ENCODE assay signal across 23 mouse cellular contexts in the genomic region with DNA sequence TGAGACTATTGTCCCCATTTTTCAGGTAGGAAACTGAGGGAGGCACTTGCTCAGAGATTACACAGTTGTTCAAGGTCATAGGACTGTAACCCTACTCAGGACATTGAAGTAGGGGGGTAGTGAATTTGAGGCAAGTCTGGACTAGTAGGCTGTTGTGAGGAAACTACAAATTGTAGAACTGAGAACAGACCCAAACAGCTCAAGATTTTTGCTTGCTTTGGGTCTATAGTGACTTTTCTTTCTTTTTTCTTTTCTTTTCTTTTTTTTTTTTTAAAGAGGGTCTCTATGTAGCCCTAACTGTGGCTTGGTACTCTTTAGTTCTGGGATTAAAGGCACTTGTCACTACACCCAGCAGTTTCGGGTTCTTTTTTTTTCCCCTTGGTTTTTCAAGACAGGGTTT. TPM values are rescaled to one million over a fixed set of nuclear protein-coding genes. Genes with fewer than 3 reads are reported as not detected.
"Had no signal": no experiment of that assay in that cellular context is flagged by ENCODE, and none has a peak within 500 bp of the region (broad histone marks: within the 10 kb centered on the region; RNA-seq: fewer than 3 reads in every experiment).

No protein-coding gene starts in this region.

- H3K9ac ChIP-seq: liver, embryonic 12.5 days; liver, embryonic 14.5 days; lung, embryonic 15.5 days; midbrain, embryonic 13.5 days; neural tube, embryonic 13.5 days had no signal

- DNase-seq: lung, adult 2 months; lung, postnatal 14 days; lung, postnatal 36 days; right cerebral cortex, postnatal 14 days; thymus, adult 18-20 months; thymus, postnatal 25 days; thymus, postnatal 4 days had no signal

- H3K9me3 ChIP-seq: liver, embryonic 12.5 days; lung, embryonic 15.5 days; megakaryocyte, embryonic 14.5 days; midbrain, embryonic 13.5 days; neural tube, embryonic 13.5 days had no signal

- H3K27me3 ChIP-seq: liver, embryonic 12.5 days; lung, embryonic 15.5 days; megakaryocyte, embryonic 14.5 days; midbrain, embryonic 13.5 days; neural tube, embryonic 13.5 days had no signal

- H3K4me3 ChIP-seq: liver, embryonic 12.5 days; lung, embryonic 15.5 days; megakaryocyte, embryonic 14.5 days; midbrain, embryonic 13.5 days; myocyte; neural tube, embryonic 13.5 days had no signal

- H3K27ac ChIP-seq: liver, embryonic 14.5 days; lung, embryonic 15.5 days; macrophage; midbrain, embryonic 13.5 days; neural tube, embryonic 13.5 days had no signal

- H3K4me2 ChIP-seq: liver, embryonic 12.5 days; lung, embryonic 15.5 days; midbrain, embryonic 11.5 days; midbrain, embryonic 13.5 days; neural tube, embryonic 13.5 days had no signal

- ATAC-seq: liver, embryonic 12.5 days; lung, postnatal 0 days; midbrain, embryonic 13.5 days; midbrain, embryonic 16.5 days had no signal

RNA-seq across cellular contexts. Expression of a gene that starts 12.9 kb away (rescaled TPM):
- total RNA-seq: megakaryocyte progenitor cell, adult 5-6 weeks had no signal
- polyA plus RNA-seq: liver, embryonic 12.5 days; liver, embryonic 16.5 days; lung, adult 2 months; lung, embryonic 15.5 days; lung, postnatal 0 days; midbrain, embryonic 11.5 days; midbrain, embryonic 13.5 days; midbrain, embryonic 16.5 days; neural tube, embryonic 11.5 days; neural tube, embryonic 13.5 days; spleen, adult 2 months; thymus, postnatal 0 days had no signal
